Mouse (Mus musculus): Measurements from ENCODE around the gene Best2. TPM values are rescaled to one million over a fixed set of nuclear protein-coding genes. Genes with fewer than 3 reads are reported as not detected.

The Best2 gene
- polyA plus RNA-seq, 1 experiment: 0.07 TPM

GRCm38 (mm10) chr8:85036718-85037365 is 22.5 kb upstream of the Best2 start, which contains the start of gene Tnpo2:
Tnpo2 (plus strand) TSS chr8:85036915.
- Histone ChIP-seq H3K27me3 (ENCODE audit: control insufficient read depth, insufficient read depth, low read length) (no peaks in the 10 kb centered on the region), H3K4me1 (ENCODE audit: control insufficient read depth, insufficient read depth, low read length) (peaks cover 7% of the 10 kb centered on the region; the same call in 1 of the 2 replicates), H3K27ac (ENCODE audit: insufficient read depth, low read length) (peak within 1 kb of the TSS; percentile 92), H3K4me3 (replicated peaks; ENCODE audit: insufficient read depth, low read depth, low read length) (peak within 1 kb of the TSS; percentile 93)
- WGBS: 1% methylated on average over 59 of the region's 59 CpGs
- DNase-seq: peak; percentile 90 to 95
- no peak for TF ChIP-seq CTCF (IDR thresholded peaks at IDR 0.05; ENCODE audit: borderline replicate concordance, insufficient read depth, low read depth, low read length)
- peak; percentile 10; the same call in 1 of the 2 replicates for TF ChIP-seq POLR2A (IDR thresholded peaks at IDR 0.05; ENCODE audit: borderline replicate concordance, insufficient read depth, low read length)

GRCm38 (mm10) chr8:85036381-85036717 is 22.0 kb upstream of the Best2 start:
- DNase-seq: no peak
- peak overlapping the region; percentile 17; the same call in 1 of the 2 replicates for H3K27ac ChIP-seq (ENCODE audit: insufficient read depth, low read length)
- peaks cover 7% of the 10 kb centered on the region; the same call in 1 of the 2 replicates for H3K4me1 ChIP-seq (ENCODE audit: control insufficient read depth, insufficient read depth, low read length)
- no peaks in the 10 kb centered on the region for H3K27me3 ChIP-seq (ENCODE audit: control insufficient read depth, insufficient read depth, low read length)
- TF ChIP-seq POLR2A (IDR thresholded peaks at IDR 0.05; ENCODE audit: borderline replicate concordance, insufficient read depth, low read length) (peak; percentile 64; the same call in 1 of the 2 replicates), CTCF (IDR thresholded peaks at IDR 0.05; ENCODE audit: borderline replicate concordance, insufficient read depth, low read depth, low read length) (no peak)
- peak overlapping the region; percentile 93 for H3K4me3 ChIP-seq (replicated peaks; ENCODE audit: insufficient read depth, low read depth, low read length)
- under 1% methylated on average over 9 of the region's 9 CpGs for WGBS

GRCm38 (mm10) chr8:85035728-85036310 is 21.5 kb upstream of the Best2 start:
- no peak for TF ChIP-seq POLR2A (IDR thresholded peaks at IDR 0.05; ENCODE audit: borderline replicate concordance, insufficient read depth, low read length)
- Histone ChIP-seq H3K27ac (ENCODE audit: insufficient read depth, low read length) (no peak overlapping the region), H3K4me3 (replicated peaks; ENCODE audit: insufficient read depth, low read depth, low read length) (peak overlapping the region; percentile 93), H3K27me3 (ENCODE audit: control insufficient read depth, insufficient read depth, low read length) (no peaks in the 10 kb centered on the region), H3K4me1 (ENCODE audit: control insufficient read depth, insufficient read depth, low read length) (peaks cover 7% of the 10 kb centered on the region; the same call in 1 of the 2 replicates)
- WGBS: 1% methylated on average over 15 of the region's 15 CpGs
- DNase-seq: no peak

GRCm38 (mm10) chr8:85035165-85035727 is 20.9 kb upstream of the Best2 start:
- 6% methylated on average over 12 of the region's 12 CpGs for WGBS
- TF ChIP-seq POLR2A (IDR thresholded peaks at IDR 0.05; ENCODE audit: borderline replicate concordance, insufficient read depth, low read length) (no peak), CTCF (IDR thresholded peaks at IDR 0.05; ENCODE audit: borderline replicate concordance, insufficient read depth, low read depth, low read length) (no peak)
- H3K27ac ChIP-seq (ENCODE audit: insufficient read depth, low read length): no peak overlapping the region
- H3K4me1 ChIP-seq (ENCODE audit: control insufficient read depth, insufficient read depth, low read length): peaks cover 7% of the 10 kb centered on the region; the same call in 1 of the 2 replicates
- no peak for DNase-seq
- no peak overlapping the region for H3K4me3 ChIP-seq (replicated peaks; ENCODE audit: insufficient read depth, low read depth, low read length)
- H3K27me3 ChIP-seq (ENCODE audit: control insufficient read depth, insufficient read depth, low read length): no peaks in the 10 kb centered on the region

DNA sequence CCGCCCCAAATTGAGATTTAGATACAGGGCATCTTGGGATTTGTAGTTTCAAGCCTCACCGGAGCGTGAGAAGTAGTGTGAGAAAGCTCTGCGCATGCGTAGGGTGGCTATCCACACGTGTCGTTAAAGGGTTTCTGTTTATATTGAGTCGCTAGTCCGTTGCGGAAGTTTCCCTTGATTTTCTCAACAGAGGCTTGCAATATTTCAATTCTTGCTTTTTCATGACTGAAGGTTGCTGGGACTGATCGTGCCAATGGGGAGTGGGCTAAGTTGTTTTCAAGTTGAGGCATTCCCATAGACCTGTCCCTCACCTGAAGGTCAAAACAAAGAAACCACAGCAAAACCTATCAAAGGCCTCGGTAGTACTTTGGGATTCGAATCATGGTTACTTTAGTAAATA is 20.4 kb upstream of the Best2 start:
- H3K27ac ChIP-seq (ENCODE audit: insufficient read depth, low read length): no peak overlapping the region
- WGBS: 2% methylated on average over 13 of the region's 13 CpGs
- TF ChIP-seq POLR2A (IDR thresholded peaks at IDR 0.05; ENCODE audit: borderline replicate concordance, insufficient read depth, low read length) (no peak), CTCF (IDR thresholded peaks at IDR 0.05; ENCODE audit: borderline replicate concordance, insufficient read depth, low read depth, low read length) (no peak)

GRCm38 (mm10) chr8:85033867-85034266 is 19.5 kb upstream of the Best2 start:
- Histone ChIP-seq H3K4me3 (replicated peaks; ENCODE audit: insufficient read depth, low read depth, low read length) (no peak overlapping the region), H3K27me3 (ENCODE audit: control insufficient read depth, insufficient read depth, low read length) (no peaks in the 10 kb centered on the region), H3K27ac (ENCODE audit: insufficient read depth, low read length) (no peak overlapping the region), H3K4me1 (ENCODE audit: control insufficient read depth, insufficient read depth, low read length) (peaks cover 11% of the 10 kb centered on the region)
- DNase-seq: no peak
- WGBS: 55% methylated on average over 1 of the region's 1 CpGs
- TF ChIP-seq CTCF (IDR thresholded peaks at IDR 0.05; ENCODE audit: borderline replicate concordance, insufficient read depth, low read depth, low read length): no peak

More for the DNA sequence above, 20.4 kb upstream of the Best2 start:
- no peak overlapping the region for H3K4me3 ChIP-seq (replicated peaks; ENCODE audit: insufficient read depth, low read depth, low read length)
- DNase-seq: peak; percentile 62 to 68
- H3K27me3 ChIP-seq (ENCODE audit: control insufficient read depth, insufficient read depth, low read length): no peaks in the 10 kb centered on the region
- H3K4me1 ChIP-seq (ENCODE audit: control insufficient read depth, insufficient read depth, low read length): peaks cover 7% of the 10 kb centered on the region; the same call in 1 of the 2 replicates

DNA sequence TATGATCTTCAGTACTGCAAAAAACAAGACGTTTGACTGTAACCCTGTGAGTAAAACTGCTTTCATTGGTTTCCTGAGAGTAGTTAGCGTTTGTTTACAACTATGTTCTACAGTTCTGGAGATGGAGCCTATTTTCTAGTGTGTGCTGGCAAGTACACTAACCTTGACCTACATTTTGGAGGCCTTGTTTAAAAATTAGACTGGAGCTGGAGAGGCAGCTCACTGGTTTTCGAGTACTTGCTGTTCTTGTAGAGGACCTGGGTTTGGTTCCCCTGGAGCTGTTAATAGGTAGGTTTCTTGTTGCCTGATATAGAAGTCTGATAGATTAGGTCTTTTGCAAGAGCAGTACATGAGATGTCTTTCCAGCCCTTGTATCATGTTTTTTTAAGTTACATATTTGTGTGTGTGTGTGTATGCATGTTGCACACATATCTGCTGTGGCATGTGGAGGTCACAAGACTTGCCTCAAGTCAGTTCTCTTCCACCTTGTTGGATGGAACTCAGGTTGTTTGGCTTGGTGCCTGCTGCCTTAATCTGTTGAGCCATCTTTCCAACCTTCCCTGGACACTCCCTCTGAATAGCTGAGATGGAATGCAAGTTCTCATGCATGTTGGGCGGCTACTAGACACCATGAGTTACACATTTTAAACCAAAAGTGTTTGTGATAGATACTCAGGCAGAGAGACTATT is 18.4 kb upstream of the Best2 start:
- no peaks in the 10 kb centered on the region for H3K27me3 ChIP-seq (ENCODE audit: control insufficient read depth, insufficient read depth, low read length)
- H3K4me3 ChIP-seq (replicated peaks; ENCODE audit: insufficient read depth, low read depth, low read length): no peak overlapping the region
- H3K27ac ChIP-seq (ENCODE audit: insufficient read depth, low read length): no peak overlapping the region
- H3K4me1 ChIP-seq (ENCODE audit: control insufficient read depth, insufficient read depth, low read length): peaks cover 11% of the 10 kb centered on the region
- WGBS: 81% methylated on average over 4 of the region's 4 CpGs
- TF ChIP-seq POLR2A (IDR thresholded peaks at IDR 0.05; ENCODE audit: borderline replicate concordance, insufficient read depth, low read length) (no peak), CTCF (IDR thresholded peaks at IDR 0.05; ENCODE audit: borderline replicate concordance, insufficient read depth, low read depth, low read length) (no peak)
- DNase-seq: no peak

Data from cerebellum, adult 2 months (tissue).